Mouse (Mus musculus): ENCODE results near the gene Nme3.

Gene Nme3

GRCm38 (mm10) chr17:24878531-24878930 lies 17.8 kb upstream of the Nme3 start:
- DNase-seq (ENCODE audit: low read depth, low spot score), result no peak

- DNase-seq (ENCODE audit: low read depth, low spot score), result no peak
Measured at GRCm38 (mm10) chr17:24881738-24882440, 14.4 kb upstream of the Nme3 start.

- no peak for DNase-seq (ENCODE audit: low read depth, low spot score)
Measured at GRCm38 (mm10) chr17:24884391-24884790, 11.9 kb upstream of the Nme3 start.

GRCm38 (mm10) chr17:24885356-24886133 lies 10.8 kb upstream of the Nme3 start:
- no peak for DNase-seq (ENCODE audit: low read depth, low spot score)

- peak; percentile 98 for DNase-seq (ENCODE audit: low read depth, low spot score)
Measured at GRCm38 (mm10) chr17:24886134-24886931, 10.0 kb upstream of the Nme3 start, which contains the start of the genes Nubp2 and Spsb3. TSS of gene Nubp2 (minus strand) at chr17:24886349. TSS of gene Spsb3 (plus strand) at chr17:24886643.

- no peak for DNase-seq (ENCODE audit: low read depth, low spot score)
Measured at GRCm38 (mm10) chr17:24886932-24887271, 9.4 kb upstream of the Nme3 start.

GRCm38 (mm10) chr17:24887291-24888080 lies 8.8 kb upstream of the Nme3 start:
- DNase-seq (ENCODE audit: low read depth, low spot score), result no peak

- DNase-seq (ENCODE audit: low read depth, low spot score), result no peak
Measured at GRCm38 (mm10) chr17:24888862-24889261, 7.4 kb upstream of the Nme3 start.

GRCm38 (mm10) chr17:24890151-24891092 lies 5.9 kb upstream of the Nme3 start:
- DNase-seq (ENCODE audit: low read depth, low spot score), result no peak

- DNase-seq (ENCODE audit: low read depth, low spot score), result no peak
Measured at GRCm38 (mm10) chr17:24891321-24891720, 5.0 kb upstream of the Nme3 start.

- DNase-seq (ENCODE audit: low read depth, low spot score), result no peak
Measured at GRCm38 (mm10) chr17:24892785-24893184, 3.5 kb upstream of the Nme3 start.

- DNase-seq (ENCODE audit: low read depth, low spot score), result no peak
Measured at GRCm38 (mm10) chr17:24893276-24893675, 3.0 kb upstream of the Nme3 start.

GRCm38 (mm10) chr17:24894061-24894994 lies 2.0 kb upstream of the Nme3 start:
- no peak for DNase-seq (ENCODE audit: low read depth, low spot score)

GRCm38 (mm10) chr17:24894995-24895547 lies 1.2 kb upstream of the Nme3 start, which contains the start of the genes Eme2 and Mrps34:
TSS of gene Eme2 (minus strand) at chr17:24895087.
TSS of gene Mrps34 (plus strand) at chr17:24895116.
- DNase-seq (ENCODE audit: low read depth, low spot score), result no peak

- DNase-seq (ENCODE audit: low read depth, low spot score), result no peak
Measured at GRCm38 (mm10) chr17:24895571-24896240, 594 bp upstream of the Nme3 start.

- DNase-seq (ENCODE audit: low read depth, low spot score), result no peak
Measured at GRCm38 (mm10) chr17:24896993-24897269, 631 bp downstream of the Nme3 start.

- no peak for DNase-seq (ENCODE audit: low read depth, low spot score)
Measured at GRCm38 (mm10) chr17:24897600-24897999, 1.3 kb downstream of the Nme3 start.

Data from WW6 (cell line).